Mouse (Mus musculus) kidney, postnatal 36 days (tissue): ENCODE measurements around the gene Mdh1.

Experiments used
- DNase-seq, 2 experiments: peaks; one replicate each; pipeline ENCODE4 v3.0.0; 2021 to 2022; ENCODE audit warnings: mixed read lengths in 2 of 2

Mdh1 gene

GRCm38 (mm10) chr11:21571700-21572381 lies at the start of gene Mdh1, which contains the start of gene Wdpcp:
Mdh1 (minus strand) TSS chr11:21572367.
Wdpcp (plus strand) TSS chr11:21572235.
- DNase-seq = peak; percentile 94 to 98

GRCm38 (mm10) chr11:21615915-21616314 lies 43.7 kb upstream of the Mdh1 start:
- no peak for DNase-seq

GRCm38 (mm10) chr11:21602497-21602896 lies 30.3 kb upstream of the Mdh1 start:
- no peak for DNase-seq

GRCm38 (mm10) chr11:21583286-21583685 lies 11.1 kb upstream of the Mdh1 start:
- no peak for DNase-seq

- DNase-seq = no peak
Observed at GRCm38 (mm10) chr11:21581472-21581871, 9.3 kb upstream of the Mdh1 start.

GRCm38 (mm10) chr11:21570973-21571372 lies 1.2 kb downstream of the Mdh1 start:
- DNase-seq = peak; percentile 70

- peak; percentile 25 to 41 for DNase-seq
Observed at GRCm38 (mm10) chr11:21570109-21570474, 2.1 kb downstream of the Mdh1 start.

- peak; percentile 57 for DNase-seq
Observed at GRCm38 (mm10) chr11:21569456-21570108, 2.6 kb downstream of the Mdh1 start.

GRCm38 (mm10) chr11:21569002-21569401 lies 3.2 kb downstream of the Mdh1 start:
- no peak for DNase-seq

GRCm38 (mm10) chr11:21567733-21568132 lies 4.4 kb downstream of the Mdh1 start:
- DNase-seq = no peak

- DNase-seq = no peak
Observed at GRCm38 (mm10) chr11:21566934-21567333, 5.2 kb downstream of the Mdh1 start.

- no peak for DNase-seq
Observed at GRCm38 (mm10) chr11:21564681-21565405, 7.3 kb downstream of the Mdh1 start.

- DNase-seq = peak; percentile 29 to 60
Observed at GRCm38 (mm10) chr11:21563617-21564325, 8.4 kb downstream of the Mdh1 start.

- DNase-seq = peak; percentile 47 to 55
Observed at GRCm38 (mm10) chr11:21561347-21561746, 10.8 kb downstream of the Mdh1 start.

- DNase-seq = no peak
Observed at GRCm38 (mm10) chr11:21559727-21560126, 12.4 kb downstream of the Mdh1 start.

- DNase-seq = no peak
Observed at GRCm38 (mm10) chr11:21552049-21552448, 20.1 kb downstream of the Mdh1 start.

GRCm38 (mm10) chr11:21550222-21551173 lies 21.7 kb downstream of the Mdh1 start:
- no peak for DNase-seq

- DNase-seq = peak in 1 of 2 experiments; percentile 77
Observed at GRCm38 (mm10) chr11:21549754-21550153, 22.4 kb downstream of the Mdh1 start.

- no peak for DNase-seq
Observed at GRCm38 (mm10) chr11:21549052-21549451, 23.1 kb downstream of the Mdh1 start.

- no peak for DNase-seq
Observed at GRCm38 (mm10) chr11:21547518-21547917, 24.6 kb downstream of the Mdh1 start.

- no peak for DNase-seq
Observed at GRCm38 (mm10) chr11:21546671-21547070, 25.5 kb downstream of the Mdh1 start.

GRCm38 (mm10) chr11:21545951-21546350 lies 26.2 kb downstream of the Mdh1 start:
- DNase-seq = no peak
